Comparison of ENCODE assay signal across 26 mouse cellular contexts in genomic region chr2:49471188-49471587, GRCm38 (mm10).
"Had no signal": no experiment of that assay in that cellular context is flagged by ENCODE, and none has a peak within 500 bp of the region (broad histone marks: within the 10 kb centered on the region; RNA-seq: fewer than 3 reads in every experiment).

No protein-coding gene starts in this region.

- DNase-seq: cerebellum, adult 8-10 months; cerebellum, adult 9-10 months; cerebellum, adult 9-11 months; cerebellum, postnatal 10 days; cerebellum, postnatal 14 days; cerebellum, postnatal 36 days; embryo, embryonic 11 days; forebrain, postnatal 0 days; gastrocnemius, adult 2 months; gastrocnemius, postnatal 10 days; gastrocnemius, postnatal 14 days; gastrocnemius, postnatal 25 days; gastrocnemius, postnatal 36 days; heart, adult 11 months; heart, adult 18-20 months; heart, adult 2 months had no signal

- H3K9me3 ChIP-seq: embryonic facial prominence, embryonic 12.5 days; embryonic facial prominence, embryonic 13.5 days; embryonic facial prominence, embryonic 15.5 days; forebrain, embryonic 10.5 days; forebrain, embryonic 12.5 days; forebrain, embryonic 13.5 days; forebrain, embryonic 15.5 days had no signal

- H3K27me3 ChIP-seq: embryonic facial prominence, embryonic 12.5 days; embryonic facial prominence, embryonic 13.5 days; embryonic facial prominence, embryonic 15.5 days; forebrain, embryonic 12.5 days; forebrain, embryonic 13.5 days; forebrain, embryonic 15.5 days had no signal

- H3K9ac ChIP-seq: embryonic facial prominence, embryonic 12.5 days; embryonic facial prominence, embryonic 13.5 days; embryonic facial prominence, embryonic 15.5 days; forebrain, embryonic 12.5 days; forebrain, embryonic 13.5 days; forebrain, embryonic 15.5 days; forebrain, postnatal 0 days had no signal

- H3K4me3 ChIP-seq: embryonic facial prominence, embryonic 12.5 days; embryonic facial prominence, embryonic 13.5 days; embryonic facial prominence, embryonic 15.5 days; erythroblast, embryonic 14.5 days; forebrain, embryonic 10.5 days; forebrain, embryonic 12.5 days; forebrain, embryonic 13.5 days; forebrain, embryonic 15.5 days; gastrocnemius, adult 2 months; heart, adult 2 months had no signal

- H3K4me2 ChIP-seq: embryonic facial prominence, embryonic 12.5 days; embryonic facial prominence, embryonic 13.5 days; embryonic facial prominence, embryonic 15.5 days; forebrain, embryonic 12.5 days; forebrain, embryonic 13.5 days; forebrain, embryonic 15.5 days had no signal

- H3K27ac ChIP-seq: embryonic facial prominence, embryonic 12.5 days; embryonic facial prominence, embryonic 13.5 days; embryonic facial prominence, embryonic 15.5 days; forebrain, embryonic 10.5 days; forebrain, embryonic 12.5 days; forebrain, embryonic 13.5 days; forebrain, embryonic 15.5 days; gastrocnemius, adult 2 months; heart, adult 2 months had no signal

- H3K4me1 ChIP-seq: embryonic facial prominence, embryonic 15.5 days; forebrain, embryonic 10.5 days; forebrain, embryonic 12.5 days had no signal

- ATAC-seq: forebrain, embryonic 13.5 days; forebrain, embryonic 14.5 days; forebrain, embryonic 15.5 days; forebrain, embryonic 16.5 days; forebrain, postnatal 0 days had no signal

- H3K36me3 ChIP-seq: embryonic facial prominence, embryonic 12.5 days; embryonic facial prominence, embryonic 13.5 days; embryonic facial prominence, embryonic 15.5 days; forebrain, embryonic 12.5 days; forebrain, embryonic 15.5 days had no signal
